ENCODE assay signal across 8 mouse cellular contexts in the genomic region with DNA sequence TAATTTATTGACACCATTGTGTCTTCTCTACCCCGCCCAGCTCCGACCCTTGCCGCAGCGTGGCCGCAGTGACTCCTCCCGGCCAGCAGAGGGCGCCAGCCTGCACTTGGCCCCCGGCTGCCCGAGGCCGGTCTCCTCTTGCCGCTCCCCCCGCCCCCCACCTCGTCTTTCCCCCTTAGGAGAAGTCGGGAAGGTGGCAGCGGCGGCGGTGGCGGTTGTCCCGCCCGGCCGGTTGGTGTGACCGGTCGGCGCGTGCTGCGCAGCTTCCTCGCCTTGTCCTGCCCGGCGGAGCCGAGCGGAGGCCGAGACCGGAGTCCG. TPM values are rescaled to one million over a fixed set of nuclear protein-coding genes. Genes with fewer than 3 reads are reported as not detected.
A peak's percentile ranks its signal among the peaks of the same experiment; 100 is the strongest.
DNase-seq lines count a peak whose midpoint lies in the region; ATAC-seq lines count a peak whose summit lies in the region.

A gene (plus strand): TSS at position 188 of the 318 bp plus-strand sequence.

- WGBS in hindbrain, embryonic 15.5 days, result under 1% methylated on average over 33 of the region's 34 CpGs

- DNase-seq in T-cell, adult 2 months (ENCODE audit: low spot score), result peak; percentile 94
- DNase-seq in cerebellum, postnatal 36 days, result peak; percentile 93
- DNase-seq in frontal cortex, postnatal 36 days (ENCODE audit: low spot score in 2 of 2), result peak; percentile 94
- DNase-seq in left cerebral cortex, adult 11 months (ENCODE audit: low spot score), result peak; percentile 73
- peak; percentile 96 to 97 for DNase-seq in lung, postnatal 4 days
- peak; percentile 91 for DNase-seq in retina, postnatal 7 days (ENCODE audit: low read depth, low spot score)
- peak; percentile 91 for DNase-seq in urinary bladder, adult 2 months (ENCODE audit: low spot score)

- peak within 1 kb of the TSS; percentile 90 for H3K27ac ChIP-seq in hindbrain, embryonic 15.5 days (replicated peaks)

- H3K4me2 ChIP-seq in hindbrain, embryonic 15.5 days, result peak within 1 kb of the TSS; percentile 75

- H3K27me3 ChIP-seq in hindbrain, embryonic 15.5 days, result no peaks in the 10 kb centered on the region

- no peaks in the 10 kb centered on the region for H3K9me3 ChIP-seq in hindbrain, embryonic 15.5 days

- peak; percentile 92 for ATAC-seq in hindbrain, embryonic 15.5 days (ENCODE audit: low FRiP score, low read depth)

- peak within 1 kb of the TSS; percentile 83 for H3K9ac ChIP-seq in hindbrain, embryonic 15.5 days

- no peaks in the 10 kb centered on the region for H3K36me3 ChIP-seq in hindbrain, embryonic 15.5 days

- peak within 1 kb of the TSS; percentile 91 for H3K4me3 ChIP-seq in hindbrain, embryonic 15.5 days

- peaks cover 36% of the 10 kb centered on the region for H3K4me1 ChIP-seq in hindbrain, embryonic 15.5 days (replicated peaks)

RNA-seq across cellular contexts. Expression of the gene that starts here (rescaled TPM):
- polyA plus RNA-seq in hindbrain, embryonic 15.5 days (2015; fragmentation: Nextera tagmentation; extraction: Ambion mirVana), result 26.6 TPM in 2 replicates
- 30.5 TPM in 2 replicates for polyA plus RNA-seq in urinary bladder, adult 2 months (2012; rRNA removed)

Comparison
In these comparisons a context has a peak if more than half of its experiments do, and no peak if none do; other contexts are left out.
1. Peak in every context shown above with its lines: DNase-seq, ATAC-seq, H3K4me3 ChIP-seq and H3K27ac ChIP-seq.